Comparison of ENCODE assay signal across 8 mouse cellular contexts in the genomic region with DNA sequence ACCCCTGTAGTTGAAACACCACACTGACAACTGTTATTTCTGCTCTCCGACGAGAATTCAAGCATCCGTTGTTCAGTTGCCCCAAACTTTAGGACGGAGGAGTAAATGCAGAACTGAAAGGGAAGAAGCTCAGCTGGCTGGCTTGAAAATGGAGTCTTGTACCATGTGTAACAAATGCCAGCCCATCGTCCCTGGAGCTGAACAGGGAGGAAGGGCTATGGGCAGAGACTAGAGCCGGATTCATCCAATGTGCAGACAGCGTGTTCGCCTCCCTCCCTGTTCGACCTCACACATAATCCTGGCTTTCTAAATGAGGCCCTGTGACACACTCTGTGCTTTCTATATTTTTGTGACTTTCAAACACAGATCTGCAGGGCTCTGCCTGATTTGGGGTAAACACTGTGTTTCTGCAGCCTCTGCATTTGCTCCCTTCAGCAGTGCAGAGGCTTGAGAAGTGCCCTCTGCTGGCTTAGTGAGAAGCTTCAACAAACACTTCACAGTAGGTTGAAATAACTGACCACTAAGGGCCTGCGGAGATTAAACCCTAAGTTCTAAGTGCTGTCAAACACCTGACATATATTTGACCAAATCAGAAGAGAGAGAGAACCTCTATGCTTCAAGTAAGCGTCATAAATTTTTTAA.
DNase-seq lines count a peak whose midpoint lies in the region; ATAC-seq and TF ChIP-seq lines count a peak whose summit lies in the region.

No protein-coding gene starts in this region.

- peak; percentile 2 for TF ChIP-seq CTCF in ES-Bruce4 (IDR thresholded peaks at IDR 0.05; ENCODE audit: low read depth, low read length)

- no peak overlapping the region for H3K27ac ChIP-seq in hindbrain, embryonic 13.5 days
- H3K27ac ChIP-seq in hindbrain, embryonic 11.5 days (ENCODE audit: low read depth, low read length), result no peak overlapping the region
- H3K27ac ChIP-seq in ES-Bruce4 (ENCODE audit: insufficient read depth, low read length), result no peak overlapping the region

- no peak for TF ChIP-seq EP300 in ES-Bruce4 (IDR thresholded peaks at IDR 0.05; ENCODE audit: insufficient read depth, low read depth, low read length)

- DNase-seq in hindbrain, embryonic 11.5 days (ENCODE audit: low spot score), result no peak
- peak; percentile 27 for DNase-seq in cerebellum, adult 8-10 months
- DNase-seq in kidney, adult 9 months, result peak; percentile 34
- DNase-seq in lung, postnatal 4 days, result peak; percentile 33 to 44
- no peak for DNase-seq in c-Kit-positive CD71-positive TER-119-positive erythroid progenitor cells, embryonic 14.5 days (ENCODE audit: low spot score)

- no peak overlapping the region for H3K9ac ChIP-seq in hindbrain, embryonic 13.5 days
- no peak overlapping the region for H3K9ac ChIP-seq in hindbrain, embryonic 11.5 days (ENCODE audit: low read depth, low read length)
- no peak overlapping the region for H3K9ac ChIP-seq in ES-Bruce4 (ENCODE audit: low read depth, poor library complexity, severe bottlenecking)

- H3K4me3 ChIP-seq in hindbrain, embryonic 13.5 days, result no peak overlapping the region
- no peak overlapping the region for H3K4me3 ChIP-seq in hindbrain, embryonic 11.5 days (ENCODE audit: low read depth, low read length)
- H3K4me3 ChIP-seq in ES-Bruce4 (ENCODE audit: low read depth, low read length), result no peak overlapping the region

- 87% methylated on average over 11 of the region's 11 CpGs for WGBS in hindbrain, embryonic 13.5 days
- 90% methylated on average over 11 of the region's 11 CpGs for WGBS in hindbrain, embryonic 11.5 days

- no peaks in the 10 kb centered on the region for H3K4me1 ChIP-seq in hindbrain, embryonic 13.5 days (replicated peaks)
- H3K4me1 ChIP-seq in hindbrain, embryonic 11.5 days (replicated peaks; ENCODE audit: control insufficient read depth, insufficient read depth, low read length), result no peaks in the 10 kb centered on the region
- no peaks in the 10 kb centered on the region for H3K4me1 ChIP-seq in ES-Bruce4 (ENCODE audit: control insufficient read depth, insufficient read depth, low read length)

- H3K9me3 ChIP-seq in hindbrain, embryonic 13.5 days, result no peaks in the 10 kb centered on the region
- no peaks in the 10 kb centered on the region for H3K9me3 ChIP-seq in hindbrain, embryonic 11.5 days (ENCODE audit: control insufficient read depth, low read length)
- no peaks in the 10 kb centered on the region for H3K9me3 ChIP-seq in ES-Bruce4 (replicated peaks; ENCODE audit: control insufficient read depth, insufficient read depth, low read length, poor library complexity, severe bottlenecking)

- H3K27me3 ChIP-seq in hindbrain, embryonic 13.5 days, result no peaks in the 10 kb centered on the region
- no peaks in the 10 kb centered on the region for H3K27me3 ChIP-seq in hindbrain, embryonic 11.5 days (ENCODE audit: control insufficient read depth, insufficient read depth, low read length)
- H3K27me3 ChIP-seq in ES-Bruce4 (ENCODE audit: control insufficient read depth, insufficient read depth, low read length, poor library complexity, severe bottlenecking), result no peaks in the 10 kb centered on the region

- no peak overlapping the region for H3K4me2 ChIP-seq in hindbrain, embryonic 13.5 days
- H3K4me2 ChIP-seq in hindbrain, embryonic 11.5 days (replicated peaks; ENCODE audit: low read depth, low read length), result no peak overlapping the region

- TF ChIP-seq POLR2A in ES-Bruce4 (IDR thresholded peaks at IDR 0.05; ENCODE audit: insufficient read depth, low read length), result no peak

- peaks cover 19% of the 10 kb centered on the region for H3K36me3 ChIP-seq in hindbrain, embryonic 13.5 days
- H3K36me3 ChIP-seq in hindbrain, embryonic 11.5 days (ENCODE audit: control insufficient read depth, insufficient read depth, low read length), result no peaks in the 10 kb centered on the region
- peaks cover 64% of the 10 kb centered on the region for H3K36me3 ChIP-seq in ES-Bruce4 (ENCODE audit: control insufficient read depth, insufficient read depth, low read length, poor library complexity, severe bottlenecking)

- ATAC-seq in hindbrain, embryonic 13.5 days (ENCODE audit: low FRiP score), result peak; percentile 72; the same call in 1 of the 2 replicates
- no peak for ATAC-seq in hindbrain, embryonic 11.5 days (ENCODE audit: low FRiP score)
- no peak for ATAC-seq in erythroblast, adult 5-6 weeks (replicated peaks; ENCODE audit: low FRiP score, poor library complexity, severe bottlenecking)

Comparison
In these comparisons a context has a peak if more than half of its experiments do, and no peak if none do; other contexts are left out.
1. DNase-seq: peak in cerebellum, adult 8-10 months (single experiment), kidney, adult 9 months (single experiment) and lung, postnatal 4 days (2 of 2); none in hindbrain, embryonic 11.5 days (single experiment) and c-Kit-positive CD71-positive TER-119-positive erythroid progenitor cells, embryonic 14.5 days (single experiment).